Mouse (Mus musculus): Measurements from ENCODE around the gene Rnf227.
"Not testable (repeated sequence)": the region's sequence is repeated elsewhere in the genome, so short reads cannot be mapped to it uniquely, and the experiment has no call there.

The Rnf227 gene

GRCm38 (mm10) chr11:69340161-69341131, at the start of gene Rnf227:
Gene Rnf227, plus strand, starts transcription at chr11:69340461.
- peak; percentile 43 for DNase-seq

GRCm38 (mm10) chr11:69291111-69291510, 49.1 kb upstream of the Rnf227 start:
- DNase-seq, result no peak

DNA sequence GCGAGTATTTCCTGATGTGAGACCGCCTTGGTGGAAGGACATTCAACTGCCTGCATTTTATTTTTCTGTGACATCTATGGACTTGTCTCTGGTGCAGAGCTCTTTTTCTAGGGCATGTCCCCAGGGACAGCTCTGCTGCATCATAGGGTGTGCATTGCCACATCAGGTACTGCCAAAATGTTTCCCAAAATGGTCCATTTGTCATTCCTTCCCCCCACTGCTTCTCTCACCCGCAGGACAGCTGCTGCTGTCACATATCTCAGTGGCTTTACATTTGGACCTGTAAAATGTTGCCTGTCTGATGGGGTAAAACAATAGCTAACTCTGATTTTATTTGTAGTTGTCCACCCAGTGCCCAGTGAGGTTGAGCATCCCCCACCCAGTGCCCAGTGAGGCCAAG, 45.0 kb upstream of the Rnf227 start:
- no peak for DNase-seq

- no peak for DNase-seq
Observed at GRCm38 (mm10) chr11:69297799-69298198, 42.5 kb upstream of the Rnf227 start.

GRCm38 (mm10) chr11:69298231-69298630, 42.0 kb upstream of the Rnf227 start:
- no peak for DNase-seq

- no peak for DNase-seq
Observed at GRCm38 (mm10) chr11:69302817-69303216, 37.4 kb upstream of the Rnf227 start.

DNA sequence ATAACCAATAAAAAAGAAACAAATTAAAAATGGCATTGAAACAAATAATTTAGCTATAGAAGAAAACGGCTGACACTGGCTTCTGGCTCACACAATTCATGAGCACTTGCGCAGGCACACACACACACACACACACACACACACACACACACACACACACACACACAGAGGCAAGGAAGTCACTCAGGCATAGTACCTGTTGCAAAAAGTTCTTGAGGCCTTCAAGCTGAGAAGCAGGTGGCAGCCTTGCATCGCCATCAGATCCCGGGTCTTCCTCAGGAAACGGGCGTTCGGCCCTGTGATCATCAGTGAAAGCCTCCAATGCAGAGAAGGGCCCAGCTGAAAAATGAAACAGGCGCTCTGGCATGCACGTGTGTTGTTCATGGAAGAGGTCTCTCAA, 35.0 kb upstream of the Rnf227 start:
- DNase-seq, result no peak

DNA sequence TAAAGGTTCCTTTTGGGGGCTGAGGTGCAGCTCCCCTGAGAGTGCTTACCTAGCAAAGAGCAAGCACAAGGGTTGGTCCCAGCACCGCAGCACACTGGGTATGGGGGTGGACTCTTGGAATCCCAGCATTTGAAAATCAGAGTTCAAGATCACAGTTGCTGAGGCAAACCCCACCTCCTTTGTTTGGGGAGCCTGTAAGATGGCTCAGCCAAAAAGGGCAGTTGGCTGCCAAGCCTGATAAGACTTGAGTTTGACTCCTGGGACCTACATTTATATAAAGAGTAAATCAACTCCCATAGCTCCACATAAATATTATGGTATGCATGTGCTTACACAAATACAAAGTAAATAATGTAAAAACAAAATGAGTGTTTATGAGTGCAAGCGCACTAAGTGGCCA, 34.2 kb upstream of the Rnf227 start:
- no peak for DNase-seq

- DNase-seq, result no peak
Observed at GRCm38 (mm10) chr11:69311266-69311665, 29.0 kb upstream of the Rnf227 start.

GRCm38 (mm10) chr11:69316361-69316760, 23.9 kb upstream of the Rnf227 start:
- DNase-seq, result no peak

DNA sequence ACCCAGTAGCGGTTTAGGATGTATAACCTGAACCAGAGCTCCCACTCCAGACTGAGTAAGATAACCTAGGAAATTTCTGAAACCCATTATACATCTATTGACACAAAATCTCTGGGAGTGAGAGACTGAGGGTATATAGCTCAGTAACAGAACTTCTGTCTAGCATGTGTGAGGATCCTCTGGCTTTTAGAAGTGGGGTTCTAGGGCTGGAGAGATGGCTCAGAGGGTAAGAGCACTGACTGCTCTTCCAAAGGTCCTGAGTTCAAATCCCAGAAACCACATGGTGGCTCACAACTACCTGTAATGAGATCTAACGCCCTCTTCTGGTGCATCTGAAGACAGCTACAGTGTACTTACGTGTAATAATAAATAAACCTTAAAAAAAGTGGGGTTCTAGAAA, 22.3 kb upstream of the Rnf227 start:
- DNase-seq, result not testable (repeated sequence)

GRCm38 (mm10) chr11:69321580-69321979, 18.7 kb upstream of the Rnf227 start:
- DNase-seq, result no peak

- no peak for DNase-seq
Observed at GRCm38 (mm10) chr11:69322010-69322409, 18.3 kb upstream of the Rnf227 start.

DNA sequence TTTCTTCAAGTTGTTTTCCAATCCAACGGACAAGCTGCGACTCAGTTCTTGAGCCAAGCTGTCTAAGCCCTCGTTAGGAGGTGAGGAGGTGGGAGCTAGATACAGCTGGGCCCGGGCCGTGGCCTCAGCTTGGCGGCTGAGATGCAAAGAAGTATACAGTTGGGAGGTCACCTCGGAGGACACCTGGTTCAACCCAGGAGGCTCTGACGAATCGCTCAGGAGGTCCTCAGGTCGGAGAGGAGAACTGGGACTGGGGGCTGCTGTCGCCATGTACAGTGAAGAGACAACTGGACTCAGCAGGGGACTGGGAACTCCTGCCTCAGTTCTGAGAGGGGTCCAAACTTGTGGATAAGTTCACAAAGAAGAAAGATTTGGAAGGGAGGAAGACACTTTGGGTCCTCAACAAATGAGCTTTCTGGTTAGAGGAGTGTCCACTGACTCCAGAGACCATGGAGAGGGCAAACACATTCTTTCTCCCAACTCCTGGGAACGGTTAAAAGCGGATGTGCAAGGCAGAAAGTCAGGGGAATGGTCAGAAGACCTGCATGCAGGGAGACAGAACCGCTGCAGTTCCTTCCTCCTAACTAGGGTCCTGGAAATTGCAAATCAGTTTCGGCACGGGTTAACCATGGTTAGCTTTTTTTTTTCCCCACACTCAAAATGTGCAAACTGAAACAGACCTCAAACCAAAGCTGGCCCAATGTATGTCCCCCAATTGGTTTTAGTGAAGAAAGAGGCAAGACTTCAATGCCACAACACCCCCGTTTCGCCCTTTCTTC, 17.4 kb upstream of the Rnf227 start:
- DNase-seq, result no peak

GRCm38 (mm10) chr11:69323667-69324111, 16.6 kb upstream of the Rnf227 start, which contains the start of the genes Cntrob and Trappc1:
Gene Cntrob, minus strand, starts transcription at chr11:69323775.
Gene Trappc1, plus strand, starts transcription at chr11:69323980.
- peak; percentile 99 for DNase-seq

GRCm38 (mm10) chr11:69324749-69325148, 15.5 kb upstream of the Rnf227 start:
- DNase-seq, result no peak

GRCm38 (mm10) chr11:69325628-69326407, 14.4 kb upstream of the Rnf227 start, which contains the start of gene Kcnab3:
Gene Kcnab3, plus strand, starts transcription at chr11:69326258.
- peak; percentile 86 for DNase-seq

DNA sequence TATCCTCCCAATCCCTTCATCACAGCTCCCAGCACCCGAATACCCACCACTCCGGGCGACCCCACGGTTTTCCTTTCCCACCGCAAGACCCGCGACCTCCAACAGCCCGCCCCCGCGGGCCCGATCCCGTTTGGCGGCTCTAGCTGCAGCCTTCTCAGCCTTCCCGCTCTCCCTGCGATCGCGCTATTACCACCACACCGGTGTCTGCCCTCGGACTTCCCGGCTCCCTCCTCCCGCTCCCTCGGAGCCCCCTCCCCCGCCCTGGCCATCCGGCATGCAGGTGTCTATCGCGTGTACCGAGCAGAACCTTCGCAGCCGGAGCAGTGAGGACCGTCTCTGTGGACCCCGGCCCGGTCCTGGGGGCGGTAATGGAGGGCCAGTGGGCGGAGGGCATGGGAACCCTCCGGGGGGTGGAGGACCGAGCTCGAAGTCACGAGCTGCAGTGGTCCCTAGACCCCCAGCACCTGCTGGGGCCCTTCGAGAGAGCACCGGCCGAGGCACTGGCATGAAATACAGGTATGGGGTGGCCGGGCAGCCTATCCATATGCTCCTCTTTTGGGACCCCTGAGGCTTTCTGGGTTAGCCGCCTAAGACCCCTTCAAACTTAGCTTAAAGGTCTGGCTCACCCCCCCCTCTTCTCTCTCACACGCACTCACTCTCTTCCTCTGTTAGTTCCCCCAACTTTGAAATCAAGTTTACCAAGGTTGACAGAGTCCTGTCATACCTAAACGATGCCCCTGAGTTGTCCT, 13.7 kb upstream of the Rnf227 start:
- DNase-seq, result no peak

- DNase-seq, result no peak
Observed at GRCm38 (mm10) chr11:69327157-69327442, 13.2 kb upstream of the Rnf227 start.

DNA sequence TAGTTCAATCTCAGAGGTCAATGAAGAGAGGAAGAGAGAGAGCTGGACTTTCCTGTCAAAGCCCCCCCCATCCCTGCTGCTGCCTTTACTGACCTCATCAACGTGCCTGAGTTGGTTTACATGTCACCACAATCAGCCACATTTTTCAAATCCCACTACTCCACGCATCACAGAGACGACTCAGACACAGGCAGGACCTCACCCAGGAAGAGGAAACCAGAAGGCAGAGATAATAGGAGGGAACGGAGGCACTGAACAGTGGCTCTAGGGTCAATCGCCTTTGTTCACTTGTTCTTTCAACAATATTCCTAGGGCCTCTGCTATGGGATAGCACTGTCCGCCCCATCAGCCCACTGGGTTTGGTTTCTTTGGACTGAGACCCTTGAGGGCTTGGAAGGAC, 12.6 kb upstream of the Rnf227 start:
- DNase-seq, result no peak

GRCm38 (mm10) chr11:69328517-69328916, 11.7 kb upstream of the Rnf227 start:
- no peak for DNase-seq

DNA sequence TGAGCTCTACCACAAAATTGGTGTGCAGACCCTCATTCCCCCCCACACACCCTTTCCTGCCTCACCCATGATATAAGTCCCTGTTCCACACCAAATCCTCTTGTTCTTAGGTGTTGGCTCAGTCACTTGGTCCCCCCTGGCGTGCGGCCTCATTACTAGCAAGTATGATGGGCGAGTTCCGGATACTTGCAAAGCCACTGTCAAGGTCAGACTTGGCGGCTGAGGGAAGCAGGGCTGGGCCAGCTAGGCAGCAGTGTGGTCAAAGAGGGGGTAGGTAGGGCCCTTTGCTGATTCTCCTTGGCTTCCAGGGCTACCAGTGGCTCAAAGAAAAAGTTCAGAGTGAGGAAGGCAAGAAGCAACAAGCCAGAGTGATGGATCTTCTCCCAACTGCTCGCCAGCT, 9.1 kb upstream of the Rnf227 start:
- DNase-seq, result no peak

Measured in kidney, adult 11 months (tissue).